Mouse (Mus musculus) thymus, postnatal 25 days (tissue): Measurements from ENCODE around the gene Shank2.

Source experiments
- DNase-seq: peaks from one replicate; pipeline ENCODE4 v3.0.0; 2022

Gene Shank2

DNA sequence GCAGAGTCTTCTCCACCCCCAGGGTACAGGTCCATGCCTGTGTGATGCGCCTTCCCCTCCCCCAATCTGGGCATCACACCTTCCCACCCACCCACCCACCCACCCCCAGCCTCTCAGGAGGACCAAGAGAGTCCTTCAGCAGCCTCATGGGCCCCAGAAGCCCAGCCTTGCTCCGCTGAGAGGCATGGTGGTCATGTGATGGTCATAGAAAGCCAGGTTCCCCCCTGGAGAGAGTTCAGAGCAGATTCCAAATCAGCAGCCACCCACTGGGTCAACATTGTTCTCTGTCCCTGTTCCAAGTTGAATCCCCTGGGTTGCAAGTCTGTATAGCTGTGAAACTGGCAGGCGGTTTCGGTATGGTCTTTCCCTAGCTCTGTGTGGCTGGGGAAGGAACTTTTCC is 284.2 kb downstream of the Shank2 start:
- DNase-seq = no peak

DNA sequence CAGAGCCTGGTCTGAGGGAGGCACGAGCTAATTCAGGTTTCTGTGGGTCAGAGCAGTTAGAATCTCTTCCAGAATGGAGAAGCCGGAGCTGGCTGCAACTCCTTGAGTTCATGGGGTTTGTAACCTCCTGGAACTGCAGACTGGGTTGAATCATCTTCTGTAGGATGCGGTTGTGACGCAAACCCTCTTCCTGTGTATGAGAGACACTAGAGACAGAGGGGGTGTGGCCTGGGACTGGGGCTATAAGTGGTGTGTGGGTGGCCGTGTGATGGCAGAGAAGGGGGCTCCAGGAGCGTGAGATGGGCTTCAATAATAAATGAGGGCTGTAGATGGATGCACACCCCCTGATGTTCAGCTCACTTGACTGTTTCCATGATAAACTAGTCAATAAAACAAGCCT is 286.3 kb downstream of the Shank2 start:
- DNase-seq = no peak

DNA sequence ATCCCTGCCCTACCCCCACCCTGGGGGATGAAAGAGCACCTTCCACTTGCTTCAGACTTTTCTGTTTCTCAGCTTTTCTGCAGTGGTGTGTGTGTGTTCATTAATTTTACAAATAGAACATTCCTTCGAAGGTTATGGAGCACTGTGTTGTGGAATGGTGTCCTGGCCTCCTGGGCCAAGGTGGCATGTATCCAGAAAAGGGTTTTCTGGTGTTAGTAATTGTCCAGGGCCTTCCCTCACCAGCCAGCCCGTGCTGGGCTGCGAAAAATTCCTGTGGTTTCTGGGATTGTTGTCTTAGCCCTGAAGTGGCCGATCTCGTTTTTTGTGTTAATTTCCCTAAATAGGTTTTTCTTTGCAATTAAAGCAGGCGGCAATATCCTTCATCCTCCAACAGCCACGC is 289.8 kb downstream of the Shank2 start:
- DNase-seq = no peak

DNA sequence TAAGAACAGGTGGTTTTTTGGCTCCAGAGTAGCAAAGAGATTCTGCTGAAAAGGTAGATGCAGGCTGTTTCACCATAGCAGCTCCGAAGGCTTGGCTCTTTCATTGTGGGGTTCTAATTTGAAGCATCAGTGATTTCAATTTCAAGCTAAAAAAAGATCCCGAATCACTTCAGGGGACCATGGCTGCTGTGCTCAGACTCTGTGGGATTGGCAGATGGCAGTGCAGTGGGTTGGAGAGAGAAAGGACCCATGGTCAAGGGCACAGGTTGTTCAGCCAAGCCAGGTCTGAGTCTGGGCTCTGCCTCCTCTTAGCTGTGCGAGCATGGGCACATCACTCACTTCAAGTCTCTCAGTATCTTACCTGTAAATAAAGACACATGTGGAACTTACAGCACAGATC is 291.9 kb downstream of the Shank2 start:
- no peak for DNase-seq

DNA sequence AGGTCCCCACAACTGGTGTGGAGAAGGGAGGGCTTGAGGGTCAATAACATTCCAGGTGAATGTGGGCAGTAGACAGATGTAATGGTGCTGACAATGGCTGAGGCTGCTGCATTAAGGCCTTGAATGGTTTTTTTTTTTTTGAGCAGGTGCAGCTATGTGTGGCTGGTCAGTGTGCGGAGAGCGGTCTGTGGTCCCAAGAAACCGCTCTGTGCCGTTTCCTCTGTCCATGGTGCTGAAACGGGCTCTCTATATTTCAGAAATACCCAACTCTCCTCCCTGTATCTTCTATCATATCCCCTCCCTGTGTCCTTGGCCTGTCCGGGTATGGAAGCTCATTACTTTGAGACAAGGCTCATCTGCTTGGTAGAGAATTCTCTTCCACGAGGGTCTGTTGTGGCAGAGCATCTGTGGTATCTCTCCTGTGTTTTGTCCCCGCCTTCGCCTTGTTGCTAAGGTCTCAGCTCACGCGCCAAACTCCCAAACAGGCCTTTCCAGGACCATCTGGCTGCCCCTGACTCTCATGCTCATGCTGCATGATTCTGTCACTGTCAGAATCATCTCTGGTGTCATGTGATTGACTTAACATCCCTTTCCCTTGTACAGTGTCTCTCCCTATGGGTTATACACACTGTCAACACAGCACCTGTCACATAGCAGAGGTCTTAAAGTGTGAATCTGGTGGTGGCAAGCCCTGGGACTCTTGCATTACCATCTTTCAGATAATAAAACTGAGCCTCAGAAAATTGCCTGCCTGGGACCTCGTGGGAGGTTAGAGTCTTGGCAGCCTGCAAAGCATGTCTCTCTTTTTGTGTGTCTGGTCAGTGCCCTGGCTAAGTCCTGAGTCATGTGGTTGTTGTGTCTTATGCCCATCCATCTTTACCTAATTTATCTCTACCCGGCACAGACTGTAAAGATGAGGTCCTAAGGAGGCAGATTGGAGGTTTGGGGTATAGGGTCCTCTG is 292.8 kb downstream of the Shank2 start:
- no peak for DNase-seq

DNA sequence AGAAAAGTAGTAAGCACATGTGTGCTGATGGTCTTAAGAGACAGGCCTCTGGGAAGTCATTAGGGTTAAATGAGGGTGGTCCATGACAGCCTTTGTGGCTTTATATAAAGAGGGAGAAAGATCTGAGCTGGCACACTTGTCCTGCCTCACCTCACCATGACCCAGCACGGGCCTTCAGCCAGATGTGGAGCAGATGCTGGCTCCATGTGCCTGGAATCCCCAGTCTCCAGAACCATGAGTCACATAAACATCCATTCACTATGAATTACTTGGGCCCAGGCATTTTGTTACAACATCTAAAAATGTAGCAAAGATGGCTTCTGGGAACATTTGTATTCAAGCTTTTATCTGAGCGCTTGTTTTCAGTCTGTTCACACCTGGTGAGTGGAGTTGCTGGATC is 297.6 kb downstream of the Shank2 start:
- DNase-seq = no peak

DNA sequence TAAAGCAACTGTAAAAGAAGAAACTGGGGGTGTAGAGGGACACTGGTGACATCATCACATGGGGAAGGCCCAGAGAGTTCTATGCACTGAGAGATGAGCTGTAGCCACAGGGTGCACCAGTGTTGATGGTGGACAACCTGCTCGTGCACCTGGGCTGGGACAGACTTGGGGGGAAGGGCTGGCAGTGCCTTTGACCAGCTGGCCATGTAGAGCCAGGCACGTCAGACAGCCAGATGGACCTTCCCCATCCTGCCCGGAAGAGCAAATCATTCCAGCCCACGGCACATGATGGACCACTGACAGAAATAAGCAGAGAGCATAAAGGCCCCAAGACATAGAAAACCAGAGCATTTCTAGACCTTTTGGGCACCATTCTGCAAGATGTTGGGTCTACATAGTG is 299.9 kb downstream of the Shank2 start:
- DNase-seq = no peak

DNA sequence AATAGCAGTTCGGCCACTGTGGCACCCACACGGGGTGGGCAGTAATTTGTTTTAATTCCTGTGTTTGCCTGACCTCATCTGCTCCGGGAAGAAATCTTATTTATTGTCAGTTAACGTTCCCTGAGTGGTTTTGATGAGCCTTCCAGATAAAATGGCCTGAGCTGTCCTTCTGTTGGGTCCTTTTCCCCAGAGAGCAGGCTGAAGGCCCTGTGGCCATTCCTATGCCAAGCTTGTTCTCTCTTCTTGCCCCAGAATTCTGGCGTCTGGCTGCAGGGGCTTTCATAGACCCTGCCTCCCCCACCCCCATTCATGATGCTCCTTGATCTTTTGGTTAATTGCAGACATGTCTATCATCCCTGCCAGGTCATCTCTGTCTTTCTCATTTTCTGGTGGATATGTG is 300.8 kb downstream of the Shank2 start:
- no peak for DNase-seq

DNA sequence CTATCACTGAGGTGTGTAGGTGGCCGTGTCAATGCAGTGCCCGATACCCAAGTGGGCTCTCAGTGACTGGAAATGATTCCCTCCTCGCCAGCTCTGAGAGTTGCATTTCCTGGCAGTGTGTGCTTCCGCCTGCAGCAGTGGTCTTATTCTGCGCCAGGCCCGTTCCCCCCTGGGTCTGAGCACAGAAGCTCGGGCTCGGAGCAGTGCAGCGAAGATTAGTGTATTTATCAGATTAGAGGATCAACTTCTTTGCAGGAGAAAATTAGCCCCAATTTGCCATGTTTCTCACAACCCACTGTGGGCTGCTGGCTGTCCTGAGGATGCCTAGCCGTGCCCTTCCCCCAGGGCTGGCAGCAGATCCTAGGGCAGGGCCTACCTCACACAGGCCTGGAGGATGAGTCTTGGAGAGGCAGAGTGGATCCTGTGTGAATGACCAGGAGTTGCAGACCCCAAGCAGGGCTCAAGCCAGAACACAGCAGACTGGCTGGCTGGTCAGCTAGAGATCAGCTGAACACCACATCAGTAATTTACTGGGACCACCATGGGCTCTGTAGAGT is 306.2 kb downstream of the Shank2 start:
- no peak for DNase-seq

DNA sequence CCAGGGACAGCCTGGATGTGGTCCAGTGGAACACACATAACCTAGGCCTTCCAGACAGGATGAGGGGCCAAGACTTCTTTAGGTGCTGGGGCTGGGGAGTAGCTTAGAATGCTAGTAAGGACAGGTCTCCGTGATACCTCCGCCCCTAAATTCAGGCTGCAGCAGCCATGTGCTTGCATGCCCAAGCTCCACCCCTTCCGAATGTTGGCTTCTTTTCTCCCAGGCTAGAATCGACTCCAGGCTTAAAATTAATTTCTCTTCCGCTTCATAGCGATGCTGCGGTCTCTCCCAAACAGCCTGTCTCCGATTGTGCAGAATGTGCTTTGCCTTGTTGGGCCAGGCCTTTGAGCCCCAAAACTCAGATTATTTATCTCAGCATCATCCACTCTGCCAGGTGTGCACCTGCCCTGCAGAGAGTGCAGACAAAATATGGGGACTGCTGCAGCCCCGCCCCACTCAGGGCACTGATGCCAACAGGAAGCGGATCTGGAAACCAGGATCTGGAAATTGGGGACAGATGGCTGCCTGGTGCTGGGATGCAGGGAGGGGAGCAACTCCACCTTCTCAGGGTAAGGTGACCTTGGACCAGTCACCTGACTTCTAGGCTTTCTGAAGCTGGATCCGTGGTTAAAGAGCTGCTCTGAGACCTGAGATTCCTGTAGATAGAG is 312.8 kb downstream of the Shank2 start:
- DNase-seq = no peak

DNA sequence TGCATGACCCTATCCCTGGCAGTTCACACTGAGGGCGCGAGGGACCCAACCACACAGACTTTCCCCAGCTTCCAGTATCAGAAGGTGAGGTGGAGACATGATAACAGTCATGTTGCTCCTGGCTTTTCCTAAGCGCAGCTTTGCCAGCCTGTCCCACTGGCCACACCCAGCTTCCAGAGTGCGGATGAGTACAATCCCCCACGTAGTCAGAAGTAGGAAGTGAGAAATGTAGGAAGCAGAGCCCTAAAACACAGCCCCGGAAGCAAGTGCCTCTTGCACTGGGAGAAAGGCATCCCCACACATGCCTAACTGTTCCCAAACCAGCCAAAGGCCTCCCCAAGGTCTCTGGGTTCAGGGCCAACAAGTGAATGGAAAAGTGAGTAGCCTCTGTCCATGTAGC is 314.5 kb downstream of the Shank2 start:
- no peak for DNase-seq

DNA sequence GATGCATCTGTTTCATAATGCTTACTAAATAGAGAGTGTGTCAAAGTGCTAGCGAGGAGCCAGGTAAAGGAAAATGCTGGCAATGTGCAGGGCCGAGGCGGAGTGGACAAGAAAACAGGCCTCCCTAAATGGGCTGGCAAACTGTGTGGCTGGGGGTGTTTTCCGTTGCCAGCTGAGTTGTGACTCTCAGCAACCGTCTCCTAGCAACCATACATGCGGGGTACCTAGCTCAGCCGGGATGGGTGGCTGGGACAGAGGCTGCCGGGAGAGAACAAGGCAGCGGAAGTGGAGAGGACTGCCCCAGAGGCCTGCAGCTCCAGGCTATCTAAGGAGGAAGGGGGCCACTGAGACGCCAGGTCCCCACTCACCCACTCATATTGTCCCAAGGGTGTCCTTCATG is 315.1 kb downstream of the Shank2 start:
- DNase-seq = no peak

DNA sequence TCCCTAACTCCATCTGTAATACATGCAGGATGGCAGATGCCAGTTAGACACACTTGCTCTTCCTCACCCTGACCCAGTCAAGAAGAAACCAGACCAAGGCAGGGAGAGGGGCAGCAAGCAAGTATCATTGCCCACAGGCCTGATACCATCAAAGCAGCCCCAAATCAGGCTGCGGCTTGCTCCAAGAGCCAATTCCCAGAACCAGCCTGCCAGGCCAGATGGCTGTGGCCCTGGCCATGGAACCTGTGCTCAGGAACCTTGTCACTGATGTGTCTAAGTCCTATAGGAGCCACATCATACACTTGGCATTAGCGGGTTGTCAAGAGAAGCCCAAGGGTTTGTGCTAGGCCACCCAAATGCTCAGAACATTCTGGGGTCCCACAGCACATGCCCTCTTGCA is 322.3 kb downstream of the Shank2 start:
- DNase-seq = no peak

DNA sequence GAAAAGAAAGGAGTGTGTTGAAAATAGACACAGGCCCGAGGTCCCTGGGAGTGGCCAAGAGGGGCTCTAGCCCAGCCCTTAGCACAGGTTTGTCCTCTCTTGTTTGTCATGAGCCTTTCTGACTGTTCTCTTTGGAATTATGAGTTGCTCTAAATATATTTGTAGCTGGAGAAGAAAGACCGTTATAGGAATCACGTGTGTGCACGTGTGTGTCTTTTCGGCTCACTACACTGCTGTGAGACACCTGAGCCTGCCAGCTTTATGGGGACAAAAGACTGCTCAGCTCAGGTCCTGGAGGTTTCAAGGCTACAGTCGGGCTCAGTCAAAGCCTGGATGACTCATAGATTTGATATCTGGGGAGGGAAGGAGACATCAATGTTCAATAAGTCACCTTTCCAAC is 323.1 kb downstream of the Shank2 start:
- no peak for DNase-seq

DNA sequence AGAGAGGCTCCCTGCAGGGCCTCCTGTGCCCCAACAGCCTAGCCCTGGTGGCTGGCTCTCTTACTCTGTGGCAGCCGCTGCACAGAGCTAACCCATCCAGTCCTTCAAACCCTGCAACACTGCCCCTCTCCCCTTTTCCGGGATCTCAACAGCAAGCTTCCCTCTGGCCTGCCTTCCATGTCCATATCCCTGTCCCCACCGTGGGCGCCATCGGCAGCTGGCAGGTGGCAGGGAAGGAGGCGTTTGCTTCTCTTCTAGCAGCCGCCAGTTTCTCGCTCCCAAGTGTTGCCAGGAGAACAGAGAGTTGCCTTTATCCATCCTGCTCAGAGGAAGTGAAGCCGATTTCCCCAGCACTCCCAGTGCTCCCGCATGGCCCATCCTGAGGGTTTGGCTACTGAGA is 323.9 kb downstream of the Shank2 start:
- no peak for DNase-seq

DNA sequence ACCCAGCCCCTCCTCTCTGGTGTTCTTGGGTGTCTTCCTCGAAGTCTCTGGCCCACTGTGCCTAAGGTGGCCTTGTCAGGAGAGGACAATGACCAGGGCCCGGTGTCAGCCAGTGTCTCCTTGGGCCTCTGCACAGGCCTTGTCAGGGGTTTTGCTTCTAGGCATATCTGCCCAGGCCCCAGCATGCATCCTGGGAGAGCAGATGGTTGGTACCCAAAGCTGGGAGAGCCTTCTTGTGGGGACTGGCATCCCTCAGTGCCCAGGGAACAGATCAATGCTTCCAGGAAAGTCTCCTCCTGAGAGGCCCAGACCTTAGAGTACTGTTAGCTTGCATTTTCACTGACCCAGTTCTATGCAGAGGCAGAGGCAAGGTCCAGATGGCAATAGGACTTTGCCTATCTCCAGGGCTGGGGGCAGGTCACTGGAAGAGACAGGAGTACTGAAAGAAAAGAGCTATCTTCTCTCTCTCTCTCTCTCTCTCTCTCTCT is 327.7 kb downstream of the Shank2 start:
- no peak for DNase-seq

DNA sequence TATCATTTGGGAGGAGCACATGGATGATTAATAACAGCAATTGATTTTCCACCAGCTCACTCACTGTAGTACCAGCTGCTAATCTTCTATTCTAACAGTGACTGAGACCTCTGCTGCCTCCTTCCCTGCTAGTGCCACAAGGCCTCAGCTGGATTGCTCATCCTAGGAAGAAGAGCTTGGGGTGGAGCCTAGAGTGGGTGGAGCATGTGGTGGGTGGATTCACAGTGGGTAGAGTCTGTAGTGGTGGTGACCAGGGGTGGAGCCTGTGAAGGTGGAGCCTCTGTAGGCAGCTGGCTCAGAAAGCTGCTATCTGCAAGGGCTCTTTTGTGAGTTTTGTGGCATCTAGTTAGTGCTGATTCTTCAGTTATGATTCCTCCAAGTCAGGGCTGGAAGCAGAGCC is 334.9 kb downstream of the Shank2 start:
- DNase-seq = no peak

DNA sequence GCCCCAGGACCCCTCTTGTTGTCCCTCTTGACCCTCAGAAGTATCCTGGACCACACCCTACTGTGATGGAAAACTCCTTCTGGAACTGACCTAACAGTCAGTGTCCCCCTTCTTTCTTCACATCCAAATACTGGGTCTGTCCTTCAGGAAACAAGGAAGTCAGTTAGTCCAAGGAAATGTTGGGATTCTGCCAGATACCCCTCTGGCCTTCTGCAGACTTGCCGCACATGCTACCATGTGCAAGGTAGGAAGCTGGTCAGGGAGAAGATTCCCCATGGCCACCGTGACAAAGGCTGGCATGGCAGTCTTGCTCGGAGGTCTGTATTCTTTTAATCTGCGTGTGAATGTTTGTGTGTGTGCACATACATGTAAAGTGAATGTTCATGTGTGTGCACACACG is 337.0 kb downstream of the Shank2 start:
- no peak for DNase-seq

DNA sequence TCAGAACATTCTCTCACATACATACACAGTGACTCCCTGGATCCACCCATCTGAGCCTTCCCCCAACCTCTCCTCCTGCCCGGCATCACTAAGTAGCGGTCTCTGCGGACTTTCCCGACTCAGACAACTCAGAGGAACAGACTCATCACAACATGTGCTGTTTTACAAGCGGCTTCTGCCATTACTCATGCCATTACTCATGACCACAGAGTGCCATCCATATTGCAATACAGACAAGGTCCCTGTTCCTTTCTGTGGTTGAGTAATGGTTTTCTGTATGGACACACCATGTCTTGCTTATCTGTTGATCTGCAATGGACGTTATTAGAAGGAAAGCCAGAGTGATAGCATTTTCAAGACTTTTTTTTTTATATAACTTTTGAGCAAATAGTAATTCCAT is 338.6 kb downstream of the Shank2 start:
- no peak for DNase-seq

DNA sequence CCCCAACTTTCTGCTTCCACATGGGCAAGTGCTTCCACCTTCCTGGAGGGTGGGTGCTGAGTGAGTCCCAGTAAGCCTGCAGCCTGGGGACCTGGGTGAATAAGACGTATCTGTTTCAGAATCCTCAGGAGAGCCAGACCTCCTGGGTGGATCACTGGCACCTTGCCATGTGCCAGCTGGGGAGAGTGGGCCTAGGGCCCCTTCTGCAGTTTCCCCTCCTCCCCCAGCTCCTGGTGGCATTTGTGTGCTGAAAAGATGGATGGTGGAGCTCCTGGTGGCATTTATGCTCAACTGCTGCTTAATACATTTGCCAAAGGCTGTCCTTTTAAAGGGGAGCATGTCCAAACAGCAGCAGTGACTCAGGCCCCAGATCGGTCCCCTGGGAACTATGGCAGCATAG is 364.4 kb downstream of the Shank2 start:
- DNase-seq = no peak

DNA sequence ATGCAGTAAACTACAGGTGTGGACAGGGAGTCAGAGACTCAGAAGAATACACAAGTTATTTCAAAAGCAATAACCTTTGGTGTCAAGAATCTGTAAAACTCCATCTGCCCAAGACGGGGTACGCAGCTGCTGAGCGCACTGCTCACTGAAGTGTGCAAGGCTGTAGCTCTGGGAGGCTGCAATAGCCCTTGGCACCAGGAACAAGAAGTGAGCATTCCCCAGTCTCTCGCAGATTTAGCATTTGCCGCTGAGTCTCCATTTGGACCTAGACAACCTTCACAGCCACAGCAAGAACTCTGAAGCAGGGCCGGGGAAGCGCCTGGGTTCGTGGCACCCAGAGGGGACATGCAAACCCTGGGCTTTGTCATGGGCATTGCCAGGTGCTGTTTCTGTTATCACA is 371.3 kb downstream of the Shank2 start:
- no peak for DNase-seq

DNA sequence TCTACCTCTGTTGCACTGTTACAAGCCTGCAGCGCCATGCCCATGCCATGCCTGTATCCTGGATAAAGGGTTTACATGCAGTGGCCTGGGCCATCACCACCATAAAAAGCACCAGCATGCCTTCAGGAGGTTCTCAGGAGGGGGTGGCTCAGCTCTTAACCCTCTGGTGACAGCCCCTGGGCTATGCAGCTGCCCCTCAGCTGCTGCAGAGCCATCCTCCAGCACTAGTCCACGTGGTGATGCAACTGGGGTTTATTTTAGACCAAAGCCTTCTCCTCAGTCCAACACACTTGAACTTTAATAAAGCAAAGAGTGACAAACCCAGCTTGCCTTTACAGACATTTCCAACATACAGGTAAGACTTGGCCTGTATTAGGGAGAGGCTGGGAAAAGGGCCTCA is 373.8 kb downstream of the Shank2 start:
- DNase-seq = no peak

DNA sequence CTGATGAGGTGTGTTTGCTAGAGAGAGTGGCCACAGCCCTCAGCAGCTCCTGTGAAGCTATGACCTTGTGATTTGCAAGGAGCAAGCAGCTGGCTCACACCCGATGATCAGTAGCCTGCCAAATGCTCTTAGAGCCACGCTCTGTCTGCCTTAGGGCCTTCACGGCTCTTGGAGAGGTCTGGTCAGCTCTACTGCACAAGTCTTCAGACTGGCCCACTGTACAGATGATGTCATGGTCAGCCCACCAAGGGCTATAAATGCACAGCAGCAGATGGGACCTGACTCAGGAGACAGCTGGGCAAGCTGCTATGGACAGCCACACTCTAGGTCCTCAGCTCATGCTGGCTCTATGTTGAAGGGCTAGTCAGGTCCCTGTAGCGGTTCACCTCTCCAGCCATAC is 376.5 kb downstream of the Shank2 start:
- no peak for DNase-seq

DNA sequence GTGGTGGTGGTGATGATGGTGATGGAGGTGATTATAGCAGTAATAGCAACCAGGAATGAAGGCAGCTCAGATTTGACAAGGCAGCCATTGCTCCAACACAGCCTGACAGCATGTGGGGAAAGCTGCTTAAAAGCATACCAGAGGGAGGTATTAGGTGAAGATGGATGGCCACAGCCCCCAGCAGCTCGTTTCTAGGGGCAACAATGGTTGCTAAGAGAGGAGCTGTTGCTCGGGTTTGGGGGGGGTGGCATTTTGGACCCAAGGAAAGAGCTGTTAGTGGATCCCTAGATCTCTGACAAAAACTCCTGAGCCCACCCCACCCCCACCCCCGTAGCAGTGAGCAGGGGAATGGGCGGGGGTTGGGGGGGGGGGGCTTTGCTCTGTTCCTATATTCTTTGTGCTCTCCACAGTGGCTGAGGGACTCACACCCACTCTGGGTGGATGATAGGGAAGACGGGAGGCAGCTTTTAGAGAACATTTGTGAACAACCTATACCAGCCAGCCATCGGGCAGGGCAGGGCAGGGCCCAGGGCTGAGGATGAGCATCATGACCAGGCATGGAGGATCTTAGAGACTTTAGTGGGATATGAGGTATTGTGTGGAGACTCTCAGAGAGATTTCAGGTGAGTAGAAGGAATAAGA is 377.6 kb downstream of the Shank2 start:
- DNase-seq = no peak
